Comparison of ENCODE assay signal across 10 mouse cellular contexts in genomic region chr12:85639326-85640008, GRCm38 (mm10). TPM values are rescaled to one million over a fixed set of nuclear protein-coding genes. Genes with fewer than 3 reads are reported as not detected.
DNase-seq lines count a peak whose midpoint lies in the region; ATAC-seq and TF ChIP-seq lines count a peak whose summit lies in the region.
"Had no signal": no experiment of that assay in that cellular context is flagged by ENCODE, and none has a peak within 500 bp of the region (broad histone marks: within the 10 kb centered on the region; RNA-seq: fewer than 3 reads in every experiment).

No protein-coding gene starts in this region.

- 23% methylated on average over 12 of the region's 12 CpGs for WGBS in liver, adult 2 months
- WGBS in lung, embryonic 14.5 days: 27% methylated on average over 12 of the region's 12 CpGs
- whole genome bisulfite sequencing in stomach, postnatal 0 days: 23% methylated on average over 12 of the region's 12 CpGs

- TF ChIP-seq EP300 in stomach, postnatal 0 days (optimal IDR thresholded peaks at IDR 0.05): no peak

- no peaks in the 10 kb centered on the region for H3K4me1 ChIP-seq in liver, adult 2 months (ENCODE audit: control insufficient read depth, insufficient read depth, low read length)
- peaks cover 38% of the 10 kb centered on the region for H3K4me1 ChIP-seq in lung, embryonic 14.5 days (ENCODE audit: insufficient read depth)
- peaks cover 8% of the 10 kb centered on the region for H3K4me1 ChIP-seq in stomach, postnatal 0 days (replicated peaks; ENCODE audit: control insufficient read depth, insufficient read depth)

- no peak for TF ChIP-seq POLR2A in liver, adult 2 months (IDR thresholded peaks at IDR 0.05; ENCODE audit: extremely low read depth, insufficient read depth, low read length)

- no peaks in the 10 kb centered on the region for H3K9me3 ChIP-seq in lung, embryonic 14.5 days (ENCODE audit: low read depth, low read length)
- no peaks in the 10 kb centered on the region for H3K9me3 ChIP-seq in stomach, postnatal 0 days (ENCODE audit: control insufficient read depth, low read length)
- H3K9me3 ChIP-seq: heart, embryonic 13.5 days had no signal

- DNase-seq in cerebellum, adult 11-12 months: peak; percentile 33
- no peak for DNase-seq in cerebellum, adult 11 months
- DNase-seq in liver, adult 2 months (ENCODE audit: extremely low read depth, low read depth, low spot score): peak; percentile 20
- no peak for DNase-seq in liver
- peak; percentile 63 to 73 for DNase-seq in heart, postnatal 14 days
- DNase-seq in lung, embryonic 14.5 days: peak; percentile 97
- DNase-seq in stomach, postnatal 0 days (ENCODE audit: low spot score): peak; percentile 83
- no peak for DNase-seq in thymus, postnatal 25 days

- H3K27me3 ChIP-seq in liver, adult 2 months (ENCODE audit: control insufficient read depth, insufficient read depth, low read length): no peaks in the 10 kb centered on the region
- H3K27me3 ChIP-seq in lung, embryonic 14.5 days (ENCODE audit: insufficient read depth, low read length): no peaks in the 10 kb centered on the region
- H3K27me3 ChIP-seq in stomach, postnatal 0 days (ENCODE audit: control insufficient read depth, insufficient read depth, low read length): no peaks in the 10 kb centered on the region
- H3K27me3 ChIP-seq: heart, embryonic 13.5 days had no signal

- H3K9ac ChIP-seq in liver, adult 2 months (ENCODE audit: low read depth, low read length): no peak overlapping the region
- H3K9ac ChIP-seq in lung, embryonic 14.5 days: no peak overlapping the region
- no peak overlapping the region for H3K9ac ChIP-seq in stomach, postnatal 0 days (ENCODE audit: low read length)
- H3K9ac ChIP-seq: heart, embryonic 13.5 days had no signal

- no peaks in the 10 kb centered on the region for H3K36me3 ChIP-seq in liver, adult 2 months (ENCODE audit: control insufficient read depth, insufficient read depth, low read length)
- no peaks in the 10 kb centered on the region for H3K36me3 ChIP-seq in lung, embryonic 14.5 days (ENCODE audit: insufficient read depth)
- no peaks in the 10 kb centered on the region for H3K36me3 ChIP-seq in stomach, postnatal 0 days (ENCODE audit: control insufficient read depth, insufficient read depth, low read length)

- no peak overlapping the region for H3K27ac ChIP-seq in liver, adult 2 months (replicated peaks; ENCODE audit: insufficient read depth, low read depth, low read length)
- H3K27ac ChIP-seq in lung, embryonic 14.5 days (ENCODE audit: low read depth): peak overlapping the region; percentile 80
- H3K27ac ChIP-seq in stomach, postnatal 0 days (replicated peaks): 0 out of 2 replicates have a peak overlapping the region, but pooled peaks have one; percentile 56
- H3K27ac ChIP-seq: heart, embryonic 13.5 days; macrophage had no signal

- H3K4me3 ChIP-seq in liver, adult 2 months (ENCODE audit: insufficient read depth, low read depth, low read length): no peak overlapping the region
- no peak overlapping the region for H3K4me3 ChIP-seq in lung, embryonic 14.5 days (ENCODE audit: low read depth, low read length)
- H3K4me3 ChIP-seq in stomach, postnatal 0 days (ENCODE audit: low read depth, low read length): no peak overlapping the region
- H3K4me3 ChIP-seq: heart, embryonic 13.5 days had no signal

- H3K79me2 ChIP-seq in liver, adult 2 months (ENCODE audit: control insufficient read depth, insufficient read depth, low read length): no peaks in the 10 kb centered on the region

- intact Hi-C loops in heart, postnatal 14 days (cut with DNase I): loop anchor here (2.0 kb wide), 1 partner anchor 39 kb away; no protein-coding TSS in a partner anchor

- H3K4me2 ChIP-seq in lung, embryonic 14.5 days: peak overlapping the region; percentile 31
- no peak overlapping the region for H3K4me2 ChIP-seq in stomach, postnatal 0 days (replicated peaks; ENCODE audit: low read depth)
- H3K4me2 ChIP-seq: heart, embryonic 13.5 days had no signal

- no peak for TF ChIP-seq CTCF in liver, adult 2 months (IDR thresholded peaks at IDR 0.05; ENCODE audit: low read depth, low read length)
- no peak for TF ChIP-seq CTCF in lung, embryonic 14.5 days (IDR thresholded peaks at IDR 0.05; ENCODE audit: low read depth)
- no peak for TF ChIP-seq CTCF in stomach, postnatal 0 days (IDR thresholded peaks at IDR 0.05; ENCODE audit: low read depth)

- ATAC-seq in lung, embryonic 14.5 days (ENCODE audit: insufficient read depth): peak; percentile 95
- ATAC-seq in stomach, postnatal 0 days (ENCODE audit: low FRiP score, low TSS enrichment): peak; percentile 81

RNA-seq across cellular contexts. Expression of gene Jdp2, which starts 40.6 kb away (rescaled TPM):
- total RNA-seq in liver, adult 2 months (2014; rRNA removed): 1.6 and 1.9 TPM in 2 replicates
- 0.82 and 1.1 TPM in 2 replicates for polyA plus RNA-seq in liver, adult 2 months (2012; rRNA removed)
- 10 to 100 TPM; 15.6 to 20.0 TPM for total RNA-seq in heart, postnatal 14 days (2021)
- polyA plus RNA-seq in lung, embryonic 14.5 days (2014; fragmentation: Nextera tagmentation; extraction: Ambion mirVana): 1.3 and 2.2 TPM in 2 replicates
- 0.63 and 0.65 TPM in 2 replicates for polyA plus RNA-seq in stomach, postnatal 0 days (2015; fragmentation: Nextera tagmentation; extraction: Ambion mirVana)

RNA-seq across cellular contexts. Expression of gene Batf, which starts 47.0 kb away (rescaled TPM):
- total RNA-seq in liver, adult 2 months (2014; rRNA removed): 0.74 and 1.8 TPM in 2 replicates
- polyA plus RNA-seq in liver, adult 2 months (2012; rRNA removed): 0.39 and 0.76 TPM in 2 replicates
- 1 to 10 TPM; 1.1 to 1.2 TPM for total RNA-seq in heart, postnatal 14 days (2021)
- polyA plus RNA-seq in lung, embryonic 14.5 days (2014; fragmentation: Nextera tagmentation; extraction: Ambion mirVana): 2.5 and 2.7 TPM in 2 replicates
- 3.1 and 3.3 TPM in 2 replicates for polyA plus RNA-seq in stomach, postnatal 0 days (2015; fragmentation: Nextera tagmentation; extraction: Ambion mirVana)

Comparison
In these comparisons a context has a peak if more than half of its experiments do, and no peak if none do; other contexts are left out.
1. DNase-seq: peak in cerebellum, adult 11-12 months (single experiment), liver, adult 2 months (single experiment), heart, postnatal 14 days (2 of 2), lung, embryonic 14.5 days (single experiment) and stomach, postnatal 0 days (single experiment); none in cerebellum, adult 11 months (single experiment), liver (single experiment) and thymus, postnatal 25 days (single experiment).